8 mouse cellular contexts compared by ENCODE assay signal in genomic region chr8:119840905-119841411, GRCm38 (mm10). TPM values are rescaled to one million over a fixed set of nuclear protein-coding genes. Genes with fewer than 3 reads are reported as not detected.
DNase-seq lines count a peak whose midpoint lies in the region; ATAC-seq and TF ChIP-seq lines count a peak whose summit lies in the region.

No protein-coding gene starts in this region.

- peak overlapping the region; percentile 69 for H3K4me3 ChIP-seq in bone marrow, adult 2 months (replicated peaks; ENCODE audit: control insufficient read depth, low read depth, low read length)
- H3K4me3 ChIP-seq in forebrain, postnatal 0 days (ENCODE audit: low read depth, low read length) = peak overlapping the region; percentile 66
- peak overlapping the region; percentile 56 for H3K4me3 ChIP-seq in olfactory bulb, adult 2 months (ENCODE audit: insufficient read depth, low read depth, low read length)

- no peak for TF ChIP-seq POLR2A in bone marrow, adult 2 months (IDR thresholded peaks at IDR 0.05; ENCODE audit: borderline replicate concordance, control insufficient read depth, low read depth, low read length)
- no peak for TF ChIP-seq POLR2A in olfactory bulb, adult 2 months (IDR thresholded peaks at IDR 0.05; ENCODE audit: insufficient read depth, low read depth, low read length)

- peak overlapping the region; percentile 78 for H3K4me2 ChIP-seq in forebrain, postnatal 0 days (ENCODE audit: low read depth)

- intact Hi-C loops in heart, postnatal 14 days (cut with DNase I) = no loop called here

- H3K9me3 ChIP-seq in forebrain, postnatal 0 days (ENCODE audit: low read length) = no peaks in the 10 kb centered on the region

- peaks cover 12% of the 10 kb centered on the region for H3K4me1 ChIP-seq in bone marrow, adult 2 months (ENCODE audit: control insufficient read depth, insufficient read depth, low read length)
- H3K4me1 ChIP-seq in forebrain, postnatal 0 days (ENCODE audit: insufficient read depth) = peaks cover 36% of the 10 kb centered on the region
- peaks cover 34% of the 10 kb centered on the region for H3K4me1 ChIP-seq in olfactory bulb, adult 2 months (ENCODE audit: control insufficient read depth, insufficient read depth, low read length)

- peak overlapping the region; percentile 45 for H3K9ac ChIP-seq in forebrain, postnatal 0 days

- peak overlapping the region; percentile 65 for H3K27ac ChIP-seq in bone marrow, adult 2 months (ENCODE audit: control insufficient read depth, insufficient read depth, low read depth, low read length, poor library complexity)
- H3K27ac ChIP-seq in forebrain, postnatal 0 days (ENCODE audit: low read depth, low read length) = peak overlapping the region; percentile 85
- H3K27ac ChIP-seq in olfactory bulb, adult 2 months (ENCODE audit: insufficient read depth, low read depth, low read length) = peak overlapping the region; percentile 94

- TF ChIP-seq CTCF in bone marrow, adult 2 months (IDR thresholded peaks at IDR 0.05; ENCODE audit: control insufficient read depth, insufficient read depth, low read length) = no peak
- no peak for TF ChIP-seq CTCF in forebrain, postnatal 0 days (IDR thresholded peaks at IDR 0.05; ENCODE audit: low read depth)
- TF ChIP-seq CTCF in olfactory bulb, adult 2 months (IDR thresholded peaks at IDR 0.05; ENCODE audit: insufficient read depth, low read depth, low read length) = no peak

- ATAC-seq in forebrain, postnatal 0 days = peak; percentile 28
- ATAC-seq in erythroid progenitor cell, adult 5-6 weeks (replicated peaks; ENCODE audit: low FRiP score, poor library complexity, severe bottlenecking) = no peak

- peak; percentile 95 for DNase-seq in heart, adult 11 months
- DNase-seq in heart, postnatal 14 days = no peak
- DNase-seq in forebrain, postnatal 0 days = no peak
- DNase-seq in large intestine, adult 2 months (ENCODE audit: low read depth, low spot score) = peak; percentile 47
- no peak for DNase-seq in urinary bladder, postnatal 25 days (ENCODE audit: low spot score)

- H3K36me3 ChIP-seq in forebrain, postnatal 0 days (ENCODE audit: insufficient read depth) = peaks cover 4% of the 10 kb centered on the region; the same call in 1 of the 2 replicates

- 51% methylated on average over 8 of the region's 8 CpGs for WGBS in bone marrow, adult 2 months
- WGBS in forebrain, postnatal 0 days = 12% methylated on average over 8 of the region's 8 CpGs
- 14% methylated on average over 8 of the region's 8 CpGs for WGBS in large intestine, adult 2 months
- WGBS in olfactory bulb, adult 2 months = 23% methylated on average over 8 of the region's 8 CpGs

- no peaks in the 10 kb centered on the region; the same call in 1 of the 2 replicates for H3K27me3 ChIP-seq in forebrain, postnatal 0 days (ENCODE audit: insufficient read depth, low read length)

RNA-seq across cellular contexts. Expression of gene Cotl1, which starts 0.6 kb away (rescaled TPM):
- 10 to 100 TPM; 26.1 to 29.3 TPM for total RNA-seq in heart, postnatal 14 days (2021)
- 90.1 and 247 TPM in 2 replicates for polyA plus RNA-seq in bone marrow, adult 2 months (2011; ENCODE audit: insufficient read depth, insufficient read length, low replicate concordance, missing spikeins)
- total RNA-seq in forebrain, postnatal 0 days (2014; rRNA removed) = 177 and 224 TPM in 2 replicates
- 134 and 156 TPM in 2 replicates for polyA plus RNA-seq in forebrain, postnatal 0 days (2015; fragmentation: Nextera tagmentation; extraction: Ambion mirVana)
- 241 and 255 TPM in 2 replicates for polyA plus RNA-seq in large intestine, adult 2 months (2012; rRNA removed)
- polyA plus RNA-seq in olfactory bulb, adult 2 months (2012; ENCODE audit: insufficient read depth, insufficient read length, low replicate concordance, missing spikeins) = not detected in 2 replicates
- 17.2 and 53.0 TPM in 2 replicates for total RNA-seq in erythroid progenitor cell, adult 5-6 weeks (2015; ENCODE audit: low replicate concordance)
- 60.7 and 71.3 TPM in 2 replicates for total RNA-seq in erythroid progenitor cell, adult 5-6 weeks (2017; ENCODE audit: low replicate concordance)

RNA-seq across cellular contexts. Expression of gene Klhl36, which starts 21.1 kb away (rescaled TPM):
- 1 to 10 TPM; 3.7 TPM for total RNA-seq in heart, postnatal 14 days (2021)
- 2.8 and 4.8 TPM in 2 replicates for polyA plus RNA-seq in bone marrow, adult 2 months (2011; ENCODE audit: insufficient read depth, insufficient read length, low replicate concordance, missing spikeins)
- total RNA-seq in forebrain, postnatal 0 days (2014; rRNA removed) = 18.7 and 23.0 TPM in 2 replicates
- polyA plus RNA-seq in forebrain, postnatal 0 days (2015; fragmentation: Nextera tagmentation; extraction: Ambion mirVana) = 18.0 and 20.3 TPM in 2 replicates
- 7.5 and 11.0 TPM in 2 replicates for polyA plus RNA-seq in large intestine, adult 2 months (2012; rRNA removed)
- not detected in 2 replicates for polyA plus RNA-seq in olfactory bulb, adult 2 months (2012; ENCODE audit: insufficient read depth, insufficient read length, low replicate concordance, missing spikeins)
- 1.1 TPM in 1 of 2 replicates, not detected in the other for total RNA-seq in erythroid progenitor cell, adult 5-6 weeks (2015; ENCODE audit: low replicate concordance)
- total RNA-seq in erythroid progenitor cell, adult 5-6 weeks (2017; ENCODE audit: low replicate concordance) = 1.8 and 2.3 TPM in 2 replicates

Comparison
In these comparisons a context has a peak if more than half of its experiments do, and no peak if none do; other contexts are left out.
1. DNase-seq: peak in heart, adult 11 months (single experiment) and large intestine, adult 2 months (single experiment); none in heart, postnatal 14 days (0 of 2), forebrain, postnatal 0 days (single experiment) and urinary bladder, postnatal 25 days (single experiment).
2. Peak in every context shown above with its lines, with median percentiles within 50 percentile points of each other: H3K27ac ChIP-seq and H3K4me3 ChIP-seq.